Mouse (Mus musculus) liver, embryonic 14.5 days (tissue): ENCODE data around the gene Hhat.

Experiments used
- CTCF ChIP-seq: IDR thresholded peaks from 2 replicates; pipeline ENCODE4 v1.5.1; 2016; ENCODE audit warnings: antibody characterized with exemption, low read depth, control low read depth
- EP300 ChIP-seq: IDR thresholded peaks from 2 replicates; pipeline ENCODE4 v1.6.1; 2016; ENCODE audit warnings: antibody characterized with exemption, low read depth

GRCm38 (mm10) chr1:192752659-192753601 lies 18.1 kb downstream of the Hhat start:
- TF ChIP-seq CTCF: no peak
- no peak for TF ChIP-seq EP300
